Mouse (Mus musculus) bone marrow macrophage, adult 2 months (primary cell): ENCODE measurements around the gene Dnase1l3.

Source experiments
- CTCF ChIP-seq: IDR thresholded peaks from 2 replicates; pipeline ENCODE4 v1.5.1; 2012; ENCODE audit warnings: low read depth, mild to moderate bottlenecking, low read length, moderate library complexity
- POLR2A ChIP-seq: IDR thresholded peaks from 2 replicates; pipeline ENCODE4 v1.6.1; 2012; ENCODE audit warnings: mild to moderate bottlenecking, low read depth, low read length, borderline replicate concordance

DNA sequence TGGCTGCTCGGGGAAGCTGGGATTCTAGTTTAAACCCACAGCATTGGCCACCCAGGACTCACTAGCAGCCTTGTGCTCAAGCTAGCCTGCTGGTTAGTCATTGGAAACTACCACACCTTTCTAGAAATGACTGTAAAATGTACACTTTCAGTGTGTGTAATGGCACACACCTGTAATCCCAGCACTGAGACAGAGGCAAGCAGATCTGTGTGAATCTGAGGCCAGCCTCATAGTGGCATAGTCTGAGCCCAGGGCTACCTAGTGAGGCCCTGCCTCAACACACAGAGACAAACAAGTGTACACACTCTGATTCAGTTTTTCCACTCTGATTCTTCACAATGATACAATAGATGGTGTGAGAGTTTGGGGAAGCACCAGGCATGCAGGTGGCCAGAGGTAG lies 5.0 kb downstream of the Dnase1l3 start:
- TF ChIP-seq CTCF, result no peak
- TF ChIP-seq POLR2A, result no peak
